Mouse (Mus musculus) midbrain, postnatal 0 days (tissue): ENCODE measurements around the gene Zdhhc16. TPM values are rescaled to one million over a fixed set of nuclear protein-coding genes. Genes with fewer than 3 reads are reported as not detected.
A peak's percentile ranks its signal among the peaks of the same experiment; 100 is the strongest.

Source experiments
- ATAC-seq: fragments of 200-750 bp; cut with Nextera tagmentation; 2 replicates; pipeline ENCODE4 v1.8.0; 2017; ENCODE audit warnings: moderate number of reproducible peaks, mild to moderate bottlenecking, moderate TSS enrichment, moderate library complexity; ENCODE audit not compliant: low FRiP score
- DNase-seq: peaks from one replicate; pipeline ENCODE4 v3.0.0-alpha.2; 2015; ENCODE audit warnings: low spot score
- H3K27ac ChIP-seq: fragments of 300-500 bp; sonication (generic); 2 replicates; pipeline ENCODE4 v1.5.1; 2014; ENCODE audit warnings: low read depth, mild to moderate bottlenecking, low read length, mixed read lengths
- H3K27me3 ChIP-seq: fragments of 300-500 bp; sonication (generic); 2 replicates; pipeline ENCODE4 v1.6.1; 2014; ENCODE audit warnings: low read length, control low read depth, mixed read lengths; ENCODE audit not compliant: insufficient read depth
- H3K36me3 ChIP-seq: fragments of 300-500 bp; sonication (generic); 2 replicates; pipeline ENCODE4 v1.6.1; 2014; ENCODE audit warnings: low read length, control low read depth, mixed read lengths; ENCODE audit not compliant: insufficient read depth
- H3K4me1 ChIP-seq: fragments of 300-500 bp; sonication (generic); 2 replicates; pipeline ENCODE4 v1.6.1; 2014; ENCODE audit warnings: mild to moderate bottlenecking, control low read depth, antibody characterized with exemption, low read length, mixed read lengths; ENCODE audit not compliant: insufficient read depth
- H3K4me2 ChIP-seq: fragments of 300-500 bp; sonication (generic); 2 replicates; pipeline ENCODE4 v1.6.1; 2014; ENCODE audit warnings: low read depth, mild to moderate bottlenecking, low read length, mixed read lengths; ENCODE audit not compliant: poor library complexity, severe bottlenecking
- H3K4me3 ChIP-seq: fragments of 300-500 bp; sonication (generic); 2 replicates; pipeline ENCODE4 v1.5.1; 2014; ENCODE audit warnings: low read depth, mild to moderate bottlenecking, low read length, moderate library complexity
- H3K9ac ChIP-seq: fragments of 300-500 bp; sonication (generic); replicated peaks from 2 replicates; pipeline ENCODE4 v1.6.1; 2014; ENCODE audit warnings: mild to moderate bottlenecking, low read length, moderate library complexity, mixed read lengths; ENCODE audit not compliant: poor library complexity, severe bottlenecking
- H3K9me3 ChIP-seq: fragments of 300-500 bp; sonication (generic); 2 replicates; pipeline ENCODE4 v1.6.1; 2016; ENCODE audit warnings: low read length, control low read depth
- CTCF ChIP-seq: IDR thresholded peaks from 2 replicates; pipeline ENCODE4 v1.5.1; 2016; ENCODE audit warnings: antibody characterized with exemption, mild to moderate bottlenecking
- WGBS: fragments of 180-500 bp; shearing (Covaris S2); extraction: QIAGEN DNeasy Blood & Tissue Kit; methylation state at CpG from one replicate; pipeline ENCODE4 v1.1.7; 2014; 5-methylcytosine and 5-hydroxymethylcytosine counted together
- polyA plus RNA-seq: library from polyadenylated mRNA; unstranded; fragments of >200 nt; fragmentation: Nextera tagmentation; extraction: Ambion mirVana; gene quantifications from 2 replicates; pipeline ENCODE4 v1.2.1, GENCODE M21; 2015
- total RNA-seq: library from RNA; depleted of rRNA; stranded (reverse); fragments of >200 nt; gene quantifications from 2 replicates; pipeline ENCODE4 v1.2.3, GENCODE M21; 2014; rRNA removed

The Zdhhc16 gene
- total and polyA plus RNA-seq, 2 experiments from 2014 or later, result 49.2 to 86.7 TPM

- 86% methylated on average over 4 of the region's 4 CpGs for WGBS
- no peaks in the 10 kb centered on the region for H3K9me3 ChIP-seq
- no peaks in the 10 kb centered on the region for H3K4me1 ChIP-seq
- no peaks in the 10 kb centered on the region for H3K36me3 ChIP-seq
- H3K27ac ChIP-seq, result no peak overlapping the region
- DNase-seq, result no peak
- no peak overlapping the region for H3K4me3 ChIP-seq
- H3K4me2 ChIP-seq, result no peak overlapping the region
- H3K27me3 ChIP-seq, result 0 out of 2 replicates have a peak, but pooled peaks cover 4% of the 10 kb centered on the region
- H3K9ac ChIP-seq, result no peak overlapping the region
- no peak for ATAC-seq
- no peak for TF ChIP-seq CTCF
These were observed 53.9 kb downstream of the Zdhhc16 start for GRCm38 (mm10) chr19:41987206-41987605.

GRCm38 (mm10) chr19:41989810-41990209 lies 56.5 kb downstream of the Zdhhc16 start:
- H3K9me3 ChIP-seq, result no peaks in the 10 kb centered on the region
- no peaks in the 10 kb centered on the region for H3K27me3 ChIP-seq
- H3K27ac ChIP-seq, result no peak overlapping the region
- no peak for ATAC-seq
- WGBS, result 81% methylated on average over 6 of the region's 6 CpGs
- no peak overlapping the region for H3K4me3 ChIP-seq
- H3K36me3 ChIP-seq, result no peaks in the 10 kb centered on the region
- no peak overlapping the region for H3K4me2 ChIP-seq
- DNase-seq, result no peak
- no peak overlapping the region for H3K9ac ChIP-seq
- no peaks in the 10 kb centered on the region for H3K4me1 ChIP-seq
- TF ChIP-seq CTCF, result no peak

GRCm38 (mm10) chr19:41991926-41992477 lies 58.7 kb downstream of the Zdhhc16 start:
- H3K9me3 ChIP-seq, result no peaks in the 10 kb centered on the region
- DNase-seq, result peak; percentile 51
- H3K4me1 ChIP-seq, result no peaks in the 10 kb centered on the region
- H3K4me3 ChIP-seq, result no peak overlapping the region
- no peak for ATAC-seq
- H3K36me3 ChIP-seq, result no peaks in the 10 kb centered on the region
- no peak overlapping the region for H3K4me2 ChIP-seq
- H3K9ac ChIP-seq, result no peak overlapping the region
- no peak for TF ChIP-seq CTCF
- H3K27me3 ChIP-seq, result no peaks in the 10 kb centered on the region
- WGBS, result 43% methylated on average over 6 of the region's 6 CpGs
- H3K27ac ChIP-seq, result peak overlapping the region; percentile 18; the same call in 1 of the 2 replicates

- no peak for ATAC-seq
- H3K4me3 ChIP-seq, result no peak overlapping the region
- H3K27ac ChIP-seq, result no peak overlapping the region
- DNase-seq, result no peak
- H3K4me1 ChIP-seq, result no peaks in the 10 kb centered on the region
- H3K36me3 ChIP-seq, result no peaks in the 10 kb centered on the region
- H3K4me2 ChIP-seq, result no peak overlapping the region
- no peak for TF ChIP-seq CTCF
- no peak overlapping the region for H3K9ac ChIP-seq
- 83% methylated on average over 2 of the region's 2 CpGs for WGBS
- H3K9me3 ChIP-seq, result no peaks in the 10 kb centered on the region
- no peaks in the 10 kb centered on the region for H3K27me3 ChIP-seq
These were observed 59.7 kb downstream of the Zdhhc16 start for GRCm38 (mm10) chr19:41992971-41993370.

- H3K36me3 ChIP-seq, result no peaks in the 10 kb centered on the region
- no peak overlapping the region for H3K9ac ChIP-seq
- no peaks in the 10 kb centered on the region for H3K4me1 ChIP-seq
- H3K27ac ChIP-seq, result no peak overlapping the region
- no peak for TF ChIP-seq CTCF
- peak; percentile 46 for DNase-seq
- H3K4me3 ChIP-seq, result no peak overlapping the region
- no peak for ATAC-seq
- H3K9me3 ChIP-seq, result no peaks in the 10 kb centered on the region
- WGBS, result 69% methylated on average over 6 of the region's 6 CpGs
- no peak overlapping the region for H3K4me2 ChIP-seq
- H3K27me3 ChIP-seq, result no peaks in the 10 kb centered on the region
These were observed 60.2 kb downstream of the Zdhhc16 start for GRCm38 (mm10) chr19:41993484-41993883.

Other genes starting within 250 kb of the Zdhhc16 start
- 72.3 and 74.2 TPM in 2 replicates for gene Slit1, start 189.8 kb upstream of the Zdhhc16 start, total RNA-seq
- 15.4 and 17.0 TPM in 2 replicates for gene Slit1, start 189.8 kb upstream of the Zdhhc16 start, polyA plus RNA-seq
- 4.5 and 5.7 TPM in 2 replicates for gene Arhgap19, start 131.4 kb upstream of the Zdhhc16 start, total RNA-seq
- gene Arhgap19, start 131.4 kb upstream of the Zdhhc16 start, polyA plus RNA-seq, result 2.5 and 2.9 TPM in 2 replicates
- 33.0 and 35.4 TPM in 2 replicates for gene Frat1, start 103.5 kb upstream of the Zdhhc16 start, total RNA-seq
- 34.2 and 34.3 TPM in 2 replicates for gene Frat1, start 103.5 kb upstream of the Zdhhc16 start, polyA plus RNA-seq
- 6.9 and 10.4 TPM in 2 replicates for gene Frat2, start 85.3 kb upstream of the Zdhhc16 start, total RNA-seq
- gene Frat2, start 85.3 kb upstream of the Zdhhc16 start, polyA plus RNA-seq, result 6.7 and 8.0 TPM in 2 replicates
- 20.6 and 21.2 TPM in 2 replicates for gene Rrp12, start 37.3 kb upstream of the Zdhhc16 start, total RNA-seq
- 13.9 and 14.1 TPM in 2 replicates for gene Rrp12, start 37.3 kb upstream of the Zdhhc16 start, polyA plus RNA-seq
- 473 and 479 TPM in 2 replicates for gene Pgam1, start 21.6 kb upstream of the Zdhhc16 start, total RNA-seq
- 536 and 596 TPM in 2 replicates for gene Pgam1, start 21.6 kb upstream of the Zdhhc16 start, polyA plus RNA-seq
- gene Exosc1, start 57 bp upstream of the Zdhhc16 start, total RNA-seq, result 18.0 and 28.8 TPM in 2 replicates
- 61.2 and 62.3 TPM in 2 replicates for gene Exosc1, start 57 bp upstream of the Zdhhc16 start, polyA plus RNA-seq
- gene Mms19, start 47.7 kb downstream of the Zdhhc16 start, total RNA-seq, result 45.7 and 62.5 TPM in 2 replicates
- 26.1 TPM in 2 replicates for gene Mms19, start 47.7 kb downstream of the Zdhhc16 start, polyA plus RNA-seq
- 17.5 and 22.1 TPM in 2 replicates for gene Ubtd1, start 48.3 kb downstream of the Zdhhc16 start, total RNA-seq
- 12.2 and 12.8 TPM in 2 replicates for gene Ubtd1, start 48.3 kb downstream of the Zdhhc16 start, polyA plus RNA-seq
- gene Ankrd2, start 102.5 kb downstream of the Zdhhc16 start, total RNA-seq, result 0.71 and 1.7 TPM in 2 replicates
- 0.81 and 2.4 TPM in 2 replicates for gene Ankrd2, start 102.5 kb downstream of the Zdhhc16 start, polyA plus RNA-seq
- gene Hoga1, start 112.1 kb downstream of the Zdhhc16 start, total RNA-seq, result 3.1 TPM in 2 replicates
- gene Hoga1, start 112.1 kb downstream of the Zdhhc16 start, polyA plus RNA-seq, result 3.4 and 4.0 TPM in 2 replicates
- gene 4933411K16Rik, start 118.8 kb downstream of the Zdhhc16 start, total RNA-seq, result 0.24 TPM in 1 of 2 replicates, not detected in the other
- gene 4933411K16Rik, start 118.8 kb downstream of the Zdhhc16 start, polyA plus RNA-seq, result not detected in 2 replicates
- gene Morn4, start 152.9 kb downstream of the Zdhhc16 start, total RNA-seq, result 47.2 and 47.5 TPM in 2 replicates
- 122 and 123 TPM in 2 replicates for gene Morn4, start 152.9 kb downstream of the Zdhhc16 start, polyA plus RNA-seq
- 19.3 and 21.9 TPM in 2 replicates for gene Pi4k2a, start 157.0 kb downstream of the Zdhhc16 start, total RNA-seq
- 30.6 and 33.0 TPM in 2 replicates for gene Pi4k2a, start 157.0 kb downstream of the Zdhhc16 start, polyA plus RNA-seq
- 9.3 and 11.5 TPM in 2 replicates for gene Avpi1, start 195.6 kb downstream of the Zdhhc16 start, total RNA-seq
- gene Avpi1, start 195.6 kb downstream of the Zdhhc16 start, polyA plus RNA-seq, result 11.9 and 13.7 TPM in 2 replicates
- 14.7 and 15.1 TPM in 2 replicates for gene Marveld1, start 213.9 kb downstream of the Zdhhc16 start, total RNA-seq
- 2.9 and 3.6 TPM in 2 replicates for gene Marveld1, start 213.9 kb downstream of the Zdhhc16 start, polyA plus RNA-seq
- gene Zfyve27, start 230.5 kb downstream of the Zdhhc16 start, total RNA-seq, result 71.8 and 83.9 TPM in 2 replicates
- gene Zfyve27, start 230.5 kb downstream of the Zdhhc16 start, polyA plus RNA-seq, result 48.8 and 50.6 TPM in 2 replicates